In genomic region chr2:103687888-103688287, GRCm38 (mm10) we compare ENCODE assay signal across 21 mouse cellular contexts.
DNase-seq lines count a peak whose midpoint lies in the region; ATAC-seq and TF ChIP-seq lines count a peak whose summit lies in the region.
"Had no signal": no experiment of that assay in that cellular context is flagged by ENCODE, and none has a peak within 500 bp of the region (broad histone marks: within the 10 kb centered on the region; RNA-seq: fewer than 3 reads in every experiment).

No protein-coding gene starts in this region.

- TF ChIP-seq CTCF in gastrocnemius, adult 2 months (IDR thresholded peaks at IDR 0.05), result no peak

- intact Hi-C loops in gastrocnemius, adult 2 months (cut with DNase I), result no loop called here
- intact Hi-C loops in gastrocnemius, postnatal 36 days (cut with DNase I), result no loop called here

- peaks cover 8% of the 10 kb centered on the region for H3K4me1 ChIP-seq in midbrain, embryonic 14.5 days (ENCODE audit: control insufficient read depth, insufficient read depth, low read length)
- H3K4me1 ChIP-seq in midbrain, embryonic 15.5 days, result peaks cover 8% of the 10 kb centered on the region

- no peak for ATAC-seq in midbrain, embryonic 14.5 days (ENCODE audit: low FRiP score, low TSS enrichment)
- no peak for ATAC-seq in midbrain, embryonic 15.5 days (replicated peaks)
- ATAC-seq: CD4-positive, CD25-positive, alpha-beta regulatory T cell, adult 4 months; forebrain, embryonic 13.5 days; forebrain, embryonic 15.5 days had no signal

- no peak overlapping the region for H3K27ac ChIP-seq in gastrocnemius, adult 2 months
- no peak overlapping the region for H3K27ac ChIP-seq in midbrain, embryonic 14.5 days (replicated peaks; ENCODE audit: low read depth, low read length)
- H3K27ac ChIP-seq in midbrain, embryonic 15.5 days, result no peak overlapping the region
- H3K27ac ChIP-seq: embryonic facial prominence, embryonic 10.5 days; embryonic facial prominence, embryonic 12.5 days; forebrain, embryonic 13.5 days; forebrain, embryonic 15.5 days had no signal

- no peaks in the 10 kb centered on the region for H3K9me3 ChIP-seq in midbrain, embryonic 14.5 days (ENCODE audit: control insufficient read depth, low read length)
- no peaks in the 10 kb centered on the region for H3K9me3 ChIP-seq in midbrain, embryonic 15.5 days
- H3K9me3 ChIP-seq: embryonic facial prominence, embryonic 10.5 days; embryonic facial prominence, embryonic 12.5 days; forebrain, embryonic 13.5 days; forebrain, embryonic 15.5 days; G1E had no signal

- H3K27me3 ChIP-seq in midbrain, embryonic 14.5 days (ENCODE audit: control insufficient read depth, insufficient read depth, low read length), result no peaks in the 10 kb centered on the region
- H3K27me3 ChIP-seq in midbrain, embryonic 15.5 days (replicated peaks), result 0 out of 2 replicates have a peak, but pooled peaks cover 2% of the 10 kb centered on the region
- H3K27me3 ChIP-seq: CH12.LX; embryonic facial prominence, embryonic 12.5 days; forebrain, embryonic 13.5 days; forebrain, embryonic 15.5 days had no signal

- no peak overlapping the region for H3K4me2 ChIP-seq in midbrain, embryonic 14.5 days (ENCODE audit: low read length)
- H3K4me2 ChIP-seq in midbrain, embryonic 15.5 days, result no peak overlapping the region
- H3K4me2 ChIP-seq: embryonic facial prominence, embryonic 12.5 days; forebrain, embryonic 13.5 days; forebrain, embryonic 15.5 days had no signal

- peak; percentile 63 to 64 for DNase-seq in cerebellum, postnatal 10 days
- DNase-seq in cerebellum, adult 11-12 months, result no peak
- peak; percentile 1 for DNase-seq in gastrocnemius, adult 2 months
- DNase-seq in gastrocnemius, postnatal 36 days, result no peak
- peak; percentile 33 for DNase-seq in midbrain, embryonic 14.5 days
- no peak for DNase-seq in adrenal gland, adult 2 months
- DNase-seq: adrenal gland, postnatal 10 days; adrenal gland, postnatal 25 days; B cell, adult 2 months; cerebellum, adult 18-20 months; cerebellum, adult 8-10 months; cerebellum, adult 9-11 months; forebrain, postnatal 0 days had no signal

- no peak overlapping the region for H3K4me3 ChIP-seq in gastrocnemius, adult 2 months
- no peak overlapping the region for H3K4me3 ChIP-seq in midbrain, embryonic 14.5 days (replicated peaks; ENCODE audit: low read depth, low read length)
- H3K4me3 ChIP-seq in midbrain, embryonic 15.5 days, result no peak overlapping the region
- H3K4me3 ChIP-seq: embryonic facial prominence, embryonic 10.5 days; embryonic facial prominence, embryonic 12.5 days; forebrain, embryonic 13.5 days; forebrain, embryonic 15.5 days had no signal

- H3K9ac ChIP-seq in midbrain, embryonic 14.5 days (replicated peaks; ENCODE audit: low read length), result no peak overlapping the region
- H3K9ac ChIP-seq in midbrain, embryonic 15.5 days, result no peak overlapping the region
- H3K9ac ChIP-seq: embryonic facial prominence, embryonic 12.5 days; forebrain, embryonic 13.5 days; forebrain, embryonic 15.5 days; forebrain, postnatal 0 days had no signal

- H3K36me3 ChIP-seq in midbrain, embryonic 14.5 days (ENCODE audit: control insufficient read depth, insufficient read depth, low read length), result no peaks in the 10 kb centered on the region
- no peaks in the 10 kb centered on the region for H3K36me3 ChIP-seq in midbrain, embryonic 15.5 days (replicated peaks)
- H3K36me3 ChIP-seq: embryonic facial prominence, embryonic 10.5 days; embryonic facial prominence, embryonic 12.5 days; forebrain, embryonic 15.5 days; G1E had no signal

Comparison
In these comparisons a context has a peak if more than half of its experiments do, and no peak if none do; other contexts are left out.
1. DNase-seq: peak in cerebellum, postnatal 10 days (2 of 2), gastrocnemius, adult 2 months (single experiment) and midbrain, embryonic 14.5 days (single experiment); none in cerebellum, adult 11-12 months (single experiment), gastrocnemius, postnatal 36 days (0 of 2) and adrenal gland, adult 2 months (single experiment).